Mouse (Mus musculus) liver, embryonic 14.5 days (tissue): ENCODE data around the gene Fbrsl1.

ENCODE experiments used
- CTCF ChIP-seq: IDR thresholded peaks from 2 replicates; pipeline ENCODE4 v1.5.1; 2016; ENCODE audit warnings: antibody characterized with exemption, low read depth, control low read depth
- EP300 ChIP-seq: IDR thresholded peaks from 2 replicates; pipeline ENCODE4 v1.6.1; 2016; ENCODE audit warnings: antibody characterized with exemption, low read depth

- no peak for TF ChIP-seq CTCF
- no peak for TF ChIP-seq EP300
Observed at GRCm38 (mm10) chr5:110417756-110418522, 30.4 kb downstream of the Fbrsl1 start.
